Mouse (Mus musculus): ENCODE results near the gene Mmd.

DNA sequence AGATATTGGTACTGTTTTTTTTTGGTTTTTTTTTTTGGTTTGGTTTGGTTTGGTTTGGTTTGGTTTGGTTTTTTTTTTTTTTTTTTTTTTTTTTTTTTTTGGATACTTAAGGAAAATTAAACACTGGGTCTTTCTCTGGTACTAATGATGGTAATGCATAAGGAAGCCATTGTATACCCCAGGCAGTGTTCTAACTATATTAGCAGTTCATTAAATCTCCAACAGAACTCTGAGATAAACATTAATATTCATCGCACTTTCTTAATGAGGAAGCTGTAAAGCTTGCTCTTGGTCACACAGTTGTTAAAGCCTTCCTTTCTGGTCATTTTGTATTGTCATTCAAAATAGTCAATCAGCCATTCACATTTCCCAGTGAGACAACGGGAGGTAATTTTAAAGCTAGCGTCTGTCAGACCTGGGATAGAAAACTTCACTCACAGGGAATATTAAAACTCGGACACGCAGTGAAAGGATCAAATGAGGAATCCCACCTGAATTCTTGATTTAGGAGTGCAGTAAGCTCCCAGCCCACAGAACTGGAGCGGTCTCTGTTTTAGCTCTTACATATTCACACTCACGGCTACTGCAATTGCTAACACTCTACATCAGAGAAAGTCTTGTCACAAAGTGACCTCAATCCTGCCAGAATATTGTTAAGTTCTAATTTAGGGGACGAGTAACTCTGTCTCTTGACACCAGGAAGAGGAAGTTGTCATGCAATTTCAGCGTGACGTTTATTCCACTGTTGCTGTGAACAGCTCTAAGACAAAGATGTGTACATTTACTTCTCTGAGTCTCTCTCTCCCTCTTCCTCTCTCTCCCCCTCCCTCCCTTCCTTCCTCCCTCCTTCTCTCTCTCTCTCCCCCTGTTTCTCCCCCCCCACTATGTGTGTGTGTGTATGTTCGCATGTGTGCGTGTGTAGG lies 22.0 kb upstream of the Mmd start:
- no peak for TF ChIP-seq CTCF (IDR thresholded peaks at IDR 0.05; ENCODE audit: extremely low read depth, insufficient read length, insufficient replicate concordance, low read depth, low read length)
- TF ChIP-seq POLR2A (IDR thresholded peaks at IDR 0.05; ENCODE audit: low read depth, low read length): no peak
